Mouse (Mus musculus) ovary, postnatal 10 days (tissue): ENCODE results near the gene Spaca3.

ENCODE experiments used
- DNase-seq: peaks from one replicate; pipeline ENCODE4 v3.0.0; 2022; ENCODE audit warnings: low spot score

The Spaca3 gene

DNA sequence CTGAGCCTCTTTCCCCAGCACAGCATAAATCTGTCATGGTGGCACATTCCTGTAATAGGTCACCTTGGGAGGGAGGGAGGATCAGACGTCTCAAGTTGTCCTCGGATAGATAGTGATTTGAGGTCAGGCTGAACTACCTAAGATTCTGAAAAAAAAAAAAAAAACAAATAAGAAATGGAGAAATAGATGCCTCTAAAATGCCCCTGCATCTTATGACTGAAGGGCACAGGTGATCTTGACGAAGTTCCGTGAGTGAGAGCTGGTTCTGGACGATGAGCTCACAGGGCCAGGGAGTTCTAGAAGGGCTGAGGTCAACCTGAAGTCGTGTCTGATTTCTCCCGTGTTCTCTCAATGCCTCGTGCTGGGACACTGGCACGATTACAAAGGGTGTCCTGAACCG is at the start of gene Spaca3:
Gene Spaca3, plus strand, starts transcription at position 301 of the 400 bp plus-strand sequence.
- DNase-seq, result no peak

DNA sequence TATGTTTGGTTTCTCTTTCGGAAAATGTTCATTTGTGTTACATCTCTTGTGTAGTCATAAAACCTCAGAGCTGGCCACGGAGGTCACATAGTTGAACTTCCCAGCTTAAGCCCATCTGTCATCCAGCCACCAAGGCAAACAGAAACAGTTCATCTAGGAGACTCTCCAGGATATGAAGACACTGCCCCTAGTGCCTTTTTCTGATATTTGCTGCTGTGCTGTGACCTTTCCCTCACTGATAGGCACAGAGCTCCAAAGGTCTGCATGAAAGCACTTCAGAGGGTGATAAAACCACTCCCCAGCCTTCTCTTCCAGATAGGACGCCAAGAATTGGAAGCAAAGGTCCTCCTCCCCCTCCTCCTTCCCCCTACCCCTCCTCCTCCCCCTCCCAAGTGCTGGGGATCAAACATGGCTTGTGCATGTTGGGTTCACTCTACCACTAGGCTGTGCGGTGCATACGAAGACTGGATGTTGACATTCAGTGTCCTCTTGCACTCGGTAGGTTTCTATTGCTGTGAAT is 49.6 kb upstream of the Spaca3 start:
- no peak for DNase-seq

DNA sequence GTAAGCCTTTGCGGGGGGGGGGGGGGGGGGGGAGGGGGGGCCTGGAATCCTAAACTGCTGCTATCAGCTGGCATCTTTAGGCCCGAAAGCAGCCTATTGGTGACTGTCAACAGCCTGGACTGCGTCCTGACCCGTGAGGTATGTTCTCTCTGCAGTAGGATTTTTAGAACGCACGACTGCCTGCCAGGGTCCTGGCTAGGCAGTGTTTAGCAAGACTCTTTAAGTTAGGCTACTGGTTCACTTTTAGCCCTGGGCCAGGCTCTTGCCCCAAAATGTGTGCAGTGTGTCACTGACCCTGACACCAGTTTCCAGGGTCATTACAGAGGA is 48.5 kb upstream of the Spaca3 start:
- DNase-seq, result no peak

DNA sequence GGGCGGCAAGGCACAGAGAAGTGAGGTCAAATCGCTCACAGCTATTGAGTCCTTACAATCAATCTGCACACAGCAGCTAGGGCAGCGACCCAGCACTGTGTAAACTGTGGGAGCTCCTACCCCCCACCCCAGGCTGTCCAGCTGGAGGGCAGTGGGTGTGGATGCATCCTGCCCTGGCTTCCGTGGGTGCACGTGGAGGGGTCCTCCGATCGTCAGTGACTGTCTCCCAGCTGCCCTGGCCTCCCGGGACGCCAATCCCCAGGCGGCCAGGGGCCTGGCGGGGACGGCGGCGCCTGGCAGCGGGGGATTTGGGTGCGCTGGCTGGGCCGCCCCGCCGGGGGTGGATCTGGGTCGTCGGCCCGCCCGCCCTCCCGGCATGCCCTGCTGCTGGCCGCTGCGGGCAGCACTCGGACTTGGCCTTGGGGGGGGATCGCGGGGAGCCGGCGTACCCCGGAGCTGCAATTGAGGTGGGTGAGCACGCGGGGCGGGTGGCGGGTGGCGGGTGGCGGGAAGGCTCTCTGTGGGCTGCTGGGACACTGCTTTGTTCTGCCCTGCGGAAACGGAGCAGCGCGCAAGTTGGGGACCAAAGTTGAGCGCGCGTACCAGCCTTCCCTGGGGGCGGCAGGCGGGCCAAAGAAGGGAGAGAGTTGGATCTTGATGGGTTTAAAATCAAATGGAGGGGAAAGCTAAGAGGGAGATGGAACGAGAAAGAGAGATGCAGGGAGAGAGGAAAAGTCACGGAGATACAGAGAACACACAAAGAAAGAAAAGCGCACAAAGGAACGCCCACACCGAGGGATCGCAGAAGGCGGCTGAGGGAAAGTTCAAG is 48.0 kb upstream of the Spaca3 start, which contains the start of gene Tmem98:
Gene Tmem98, plus strand, starts transcription at position 183 of the 829 bp plus-strand sequence.
- peak; percentile 22 for DNase-seq

DNA sequence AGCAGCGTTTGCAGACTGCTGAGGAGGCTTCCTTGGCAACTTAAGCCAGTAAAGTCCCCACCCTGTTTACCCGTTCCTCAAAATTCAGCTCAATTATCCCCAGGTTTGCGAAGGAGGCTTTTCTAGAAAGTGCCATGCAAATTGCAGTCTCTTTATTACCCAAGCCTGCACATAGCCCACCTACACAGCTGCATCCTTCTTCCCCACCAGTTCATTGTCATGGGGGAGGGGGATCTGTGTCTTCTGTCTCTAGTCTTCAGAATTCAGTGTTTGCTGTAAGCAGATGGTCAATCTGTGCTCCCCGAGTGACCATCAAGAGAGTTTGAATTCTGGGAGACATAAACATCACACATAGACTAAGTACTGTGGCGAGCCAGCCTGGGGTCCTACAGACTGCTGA is 47.0 kb upstream of the Spaca3 start:
- no peak for DNase-seq

DNA sequence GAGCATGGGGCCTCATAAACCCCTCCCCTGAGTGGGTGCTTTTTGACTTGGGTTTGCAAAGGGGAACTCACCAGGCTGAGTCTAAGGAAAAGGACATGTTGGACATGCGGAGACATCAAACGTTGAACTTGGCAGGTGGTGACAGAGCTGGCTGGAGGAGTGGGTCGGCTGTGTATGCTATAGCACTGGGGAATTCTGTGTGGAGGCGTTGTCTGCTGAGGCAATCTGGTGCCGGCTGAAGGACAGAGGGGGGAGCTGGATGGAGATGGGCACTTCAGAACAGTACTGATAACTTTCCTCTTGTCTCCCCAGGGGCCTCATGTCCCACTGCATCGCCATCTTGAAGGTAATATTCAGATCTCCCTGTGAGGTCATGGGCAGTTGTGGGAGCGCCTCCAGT is 42.8 kb upstream of the Spaca3 start:
- no peak for DNase-seq

DNA sequence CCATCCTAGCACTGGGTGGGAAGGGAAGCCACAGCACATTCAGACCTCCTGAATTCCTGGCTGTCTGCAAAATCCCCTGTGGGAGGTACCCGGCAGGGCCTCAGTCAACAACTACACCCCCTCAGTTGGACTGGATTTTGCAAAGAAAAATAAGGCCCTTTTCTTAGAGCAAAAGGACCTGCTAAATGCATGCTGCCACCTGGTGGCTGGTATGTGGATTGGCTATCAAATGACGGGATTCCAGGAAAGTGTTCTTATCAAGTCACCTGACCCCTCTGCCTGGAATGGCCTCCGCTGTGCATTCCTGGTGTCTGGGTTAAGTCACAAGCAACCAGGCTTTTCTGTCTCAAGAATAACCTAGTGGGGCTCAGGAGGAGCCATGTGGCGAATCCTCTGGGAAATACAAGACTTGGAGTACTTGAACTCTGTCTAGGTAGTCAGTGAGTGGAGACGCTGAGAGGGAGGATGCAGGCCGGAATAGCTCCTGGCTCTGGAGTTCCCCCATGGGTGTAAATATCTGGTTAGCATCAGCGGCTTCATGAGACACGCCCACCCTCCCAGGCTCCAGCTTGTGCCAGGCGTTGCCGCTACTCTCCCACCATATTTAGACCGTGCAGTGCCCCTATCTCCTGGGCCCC is 40.0 kb upstream of the Spaca3 start:
- DNase-seq, result peak; percentile 29

DNA sequence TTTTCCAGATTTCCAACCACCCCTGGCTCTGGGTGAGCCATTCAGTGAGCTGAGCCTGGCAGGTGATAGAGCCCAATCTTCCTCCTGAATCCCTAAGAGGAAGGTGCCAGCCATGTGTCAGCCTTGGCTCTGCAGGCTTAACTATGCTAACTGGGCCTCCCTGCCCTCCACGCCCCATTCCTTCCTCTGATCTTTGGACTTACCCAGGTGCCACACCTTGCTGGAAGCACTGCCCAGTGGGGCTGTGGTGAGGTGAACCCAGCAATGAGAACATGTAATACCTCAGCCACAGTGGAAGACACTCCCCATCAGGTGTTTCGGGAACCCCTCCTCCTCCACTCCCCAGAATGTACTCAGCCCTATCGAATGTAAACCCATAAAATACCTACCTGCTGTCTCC is 38.1 kb upstream of the Spaca3 start:
- DNase-seq, result no peak

DNA sequence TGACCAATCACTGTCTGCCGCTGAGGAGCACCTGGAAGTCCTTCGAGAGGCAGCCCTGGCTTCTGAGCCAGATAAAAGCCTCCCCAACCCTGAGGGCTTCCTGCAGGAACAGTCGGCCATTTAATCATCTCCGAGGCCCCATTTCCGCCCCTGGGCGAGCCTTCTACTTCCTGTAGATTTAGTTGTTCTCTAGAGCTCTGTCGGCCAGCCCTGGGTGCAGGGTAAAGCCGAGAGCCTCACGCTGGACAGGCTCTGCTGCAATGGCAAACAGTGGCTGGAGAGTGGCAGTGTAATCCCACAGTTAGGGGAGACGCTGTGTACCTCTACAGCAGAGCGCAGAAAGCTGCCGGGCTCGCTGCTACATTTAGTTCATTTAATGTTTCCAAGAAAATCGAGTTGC is 36.9 kb upstream of the Spaca3 start:
- no peak for DNase-seq

DNA sequence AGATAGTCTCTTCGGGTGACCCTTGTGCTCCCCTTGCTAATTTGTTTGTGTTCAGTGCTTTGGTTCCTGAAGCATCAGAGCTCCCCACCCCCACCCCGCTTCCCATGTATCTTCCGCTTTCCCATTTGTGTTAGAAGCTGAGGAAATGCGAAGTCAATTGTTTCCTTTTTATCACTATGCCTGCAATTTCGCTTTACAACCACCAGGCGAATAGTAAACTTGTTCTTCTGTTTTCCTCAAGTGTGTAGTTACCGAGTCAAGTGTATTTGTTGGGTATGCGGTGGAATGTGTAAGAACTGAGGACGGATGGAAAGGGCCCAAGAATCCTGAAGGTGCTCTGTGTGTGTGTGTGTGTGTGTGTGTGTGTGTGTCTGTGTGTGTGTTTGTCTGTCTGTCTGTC is 36.4 kb upstream of the Spaca3 start:
- DNase-seq, result no peak

DNA sequence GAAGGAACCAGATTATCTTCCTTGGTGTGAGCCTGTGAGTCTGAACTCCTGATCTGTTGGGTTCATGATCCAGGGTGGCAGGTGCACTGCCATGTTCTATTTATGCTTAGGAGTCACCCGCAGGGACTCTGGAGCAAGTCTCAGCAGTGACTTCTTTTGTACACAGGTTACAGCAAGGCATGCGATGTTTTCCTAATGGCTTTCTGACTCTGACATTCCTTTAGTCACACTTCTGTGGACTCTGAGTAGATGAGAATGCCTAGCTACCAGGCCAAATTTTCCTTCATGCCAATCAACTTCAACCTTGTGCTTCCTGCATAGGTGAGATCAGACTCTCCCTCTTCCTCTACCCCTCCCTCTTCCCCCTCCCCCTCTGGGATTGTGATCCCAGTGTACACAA is 22.8 kb upstream of the Spaca3 start:
- no peak for DNase-seq

DNA sequence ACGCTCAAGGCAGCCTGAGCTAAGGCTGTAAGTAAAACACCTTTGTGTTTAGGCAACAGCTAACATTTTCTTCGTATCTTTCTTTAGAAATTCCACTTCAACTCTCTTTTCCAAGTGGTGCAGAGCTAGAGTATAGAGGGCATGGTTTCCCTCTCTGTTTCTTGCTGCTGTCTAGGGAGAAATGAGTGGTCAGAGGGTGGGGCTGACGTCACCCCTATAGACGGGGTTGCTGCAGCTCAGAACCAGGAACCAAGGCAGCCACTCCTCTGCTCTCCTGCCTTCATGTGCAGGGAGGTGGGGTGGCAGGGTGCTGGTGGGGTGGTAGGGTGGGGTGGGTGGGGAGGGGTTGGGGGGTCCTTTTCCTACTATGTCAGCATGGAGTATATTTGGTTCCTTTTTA is 22.3 kb upstream of the Spaca3 start:
- no peak for DNase-seq

DNA sequence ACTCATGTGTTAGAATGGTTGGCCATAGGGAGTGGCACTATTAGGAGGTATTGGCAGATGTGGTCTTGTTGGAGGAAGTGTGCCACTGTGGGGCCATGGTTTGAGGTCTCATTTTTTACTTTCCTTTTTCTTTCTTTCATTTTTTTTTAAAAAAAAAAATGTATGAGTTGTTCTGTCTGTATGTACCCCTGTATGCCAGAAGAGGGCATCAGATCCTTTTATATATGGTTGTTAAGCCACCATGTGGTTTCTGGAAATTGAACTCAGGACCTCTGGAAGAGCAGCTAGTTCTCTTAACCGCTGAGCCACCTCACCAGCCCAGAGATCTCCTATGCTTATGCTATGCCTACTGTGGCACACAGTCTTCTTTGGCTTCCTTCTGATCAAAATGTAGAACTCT is 19.4 kb upstream of the Spaca3 start:
- no peak for DNase-seq

DNA sequence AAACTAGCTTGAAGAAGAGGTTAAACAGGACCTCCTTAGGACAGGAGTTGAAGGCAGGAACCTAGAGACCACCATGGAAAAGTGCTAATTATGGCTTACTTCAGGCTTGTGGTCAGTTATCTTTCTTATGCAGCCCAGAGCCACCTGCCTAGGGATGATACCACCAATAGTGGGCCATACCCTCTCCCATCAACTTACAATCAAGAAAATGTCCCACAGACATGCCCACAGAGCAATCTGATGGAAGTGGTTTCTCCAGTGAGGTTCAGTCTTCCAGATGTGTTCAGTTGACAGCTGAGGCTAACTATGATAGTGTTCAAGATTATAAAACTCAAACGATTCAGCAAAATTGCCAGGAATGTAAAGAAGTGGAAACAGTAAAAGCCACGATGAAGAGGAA is 14.7 kb upstream of the Spaca3 start:
- DNase-seq, result no peak

DNA sequence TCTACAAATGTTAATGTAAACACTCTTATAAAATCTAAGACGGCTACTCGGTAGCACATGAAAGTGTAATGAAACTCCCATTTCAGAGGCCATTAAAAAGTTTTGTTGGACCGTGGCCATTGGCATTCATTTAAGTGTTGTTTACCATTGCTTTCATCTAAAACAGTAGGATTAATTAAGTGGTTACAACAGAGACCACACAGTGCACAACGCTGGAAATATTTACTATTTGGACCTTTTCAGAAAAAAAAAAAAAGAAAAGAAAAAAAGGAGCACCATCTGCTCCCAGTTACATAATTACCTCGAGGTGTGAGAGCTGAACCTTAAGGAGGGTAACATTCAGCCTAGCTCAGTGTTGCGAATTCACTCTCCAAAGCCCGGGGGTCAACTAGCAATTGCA is 12.7 kb upstream of the Spaca3 start:
- no peak for DNase-seq

DNA sequence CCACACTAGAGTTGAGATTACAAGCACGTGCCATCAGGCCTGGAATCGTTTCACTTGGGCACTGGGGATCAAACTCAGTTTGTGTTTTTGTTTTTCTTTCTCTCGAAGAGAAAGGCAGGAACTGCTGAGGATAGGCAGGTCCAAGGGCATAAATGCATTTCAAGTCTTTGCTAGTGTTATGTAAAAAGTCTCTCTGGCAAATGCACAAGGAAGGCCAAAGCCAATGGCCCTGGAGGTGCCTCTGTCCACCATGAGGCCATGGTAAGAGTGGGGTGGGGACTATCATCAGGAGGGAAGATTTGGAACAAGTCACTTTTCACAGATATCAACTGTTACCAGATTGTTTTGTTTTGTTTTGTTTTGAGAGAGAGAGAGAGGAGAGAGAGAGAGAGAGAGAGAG is 12.1 kb upstream of the Spaca3 start:
- DNase-seq, result no peak

DNA sequence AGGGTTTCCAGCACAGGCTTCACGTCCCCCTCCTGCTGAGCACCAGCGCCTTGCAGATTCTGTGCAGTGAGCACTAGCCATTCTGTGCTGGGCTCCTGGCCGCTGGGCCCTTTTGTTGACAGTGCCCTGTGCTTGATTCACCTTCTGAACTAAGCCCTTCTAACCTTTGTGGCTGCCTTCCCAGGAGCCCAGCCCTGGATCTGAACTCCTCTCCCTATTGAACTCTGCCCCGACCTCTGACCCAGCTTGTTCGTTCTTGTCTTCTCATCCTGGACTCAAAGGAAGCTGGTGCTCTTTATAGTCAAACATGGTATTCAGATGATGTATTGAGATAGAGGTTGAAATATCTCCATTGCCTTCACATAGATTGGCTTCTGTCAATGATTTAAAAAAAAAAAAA is 10.0 kb upstream of the Spaca3 start:
- DNase-seq, result no peak

DNA sequence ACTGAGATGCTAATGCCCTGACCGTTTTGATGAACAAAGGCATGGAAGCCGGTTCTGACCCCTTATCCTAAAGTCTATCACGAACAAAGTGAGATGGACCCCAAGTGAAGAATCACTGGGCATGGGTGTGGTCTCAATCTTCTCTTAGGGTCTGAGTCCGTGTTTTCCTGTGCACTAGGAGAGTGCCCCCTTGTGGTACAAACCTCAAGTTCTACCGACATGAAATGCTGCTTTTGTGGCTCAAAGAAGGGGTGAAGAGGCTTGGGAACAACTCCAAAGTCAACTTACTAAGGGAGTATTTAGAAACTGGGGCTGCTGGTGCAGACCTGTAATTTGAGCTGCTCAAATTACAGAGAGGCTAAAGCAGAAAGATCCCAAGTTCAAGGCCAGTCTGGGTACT is 6.3 kb upstream of the Spaca3 start:
- no peak for DNase-seq

DNA sequence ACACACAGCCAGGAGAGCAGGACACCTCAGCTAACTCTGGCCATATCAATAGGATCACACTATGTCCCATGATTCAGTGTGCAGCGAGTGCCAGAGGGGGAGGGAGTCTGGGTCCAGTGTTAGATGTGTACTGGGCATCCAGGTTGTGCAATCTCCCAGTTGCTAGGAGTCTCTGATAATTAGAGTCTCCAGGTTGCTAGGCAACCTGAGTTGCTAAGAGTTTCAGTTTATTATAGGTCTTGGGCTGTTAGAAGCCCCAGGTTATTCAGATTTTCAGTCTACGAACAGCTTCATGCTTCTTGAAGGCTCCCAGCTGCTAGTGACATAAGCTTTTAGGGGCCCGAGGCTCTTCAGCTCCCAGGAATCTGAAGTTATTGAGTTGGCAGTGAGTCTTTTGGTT is 5.2 kb upstream of the Spaca3 start:
- no peak for DNase-seq

DNA sequence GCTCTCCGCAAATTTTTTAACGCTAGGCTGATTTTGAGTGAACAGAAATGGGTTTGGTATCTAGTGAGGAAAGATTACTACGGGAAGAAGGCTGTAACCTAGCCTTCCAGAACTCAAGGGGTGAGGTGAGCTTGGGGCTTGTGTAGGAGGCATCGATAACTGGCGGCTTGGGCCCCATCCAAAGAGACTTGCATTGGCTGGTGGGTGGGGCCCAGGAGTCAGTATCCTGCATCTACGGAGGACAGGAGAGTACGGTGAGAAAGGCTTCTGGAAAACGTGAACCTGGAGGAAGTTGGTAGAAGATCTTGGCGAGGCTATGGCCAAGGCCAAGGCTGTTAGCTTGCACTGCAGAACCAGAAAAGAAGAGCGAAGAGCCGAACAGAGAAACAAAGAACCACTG is 3.7 kb upstream of the Spaca3 start:
- no peak for DNase-seq

DNA sequence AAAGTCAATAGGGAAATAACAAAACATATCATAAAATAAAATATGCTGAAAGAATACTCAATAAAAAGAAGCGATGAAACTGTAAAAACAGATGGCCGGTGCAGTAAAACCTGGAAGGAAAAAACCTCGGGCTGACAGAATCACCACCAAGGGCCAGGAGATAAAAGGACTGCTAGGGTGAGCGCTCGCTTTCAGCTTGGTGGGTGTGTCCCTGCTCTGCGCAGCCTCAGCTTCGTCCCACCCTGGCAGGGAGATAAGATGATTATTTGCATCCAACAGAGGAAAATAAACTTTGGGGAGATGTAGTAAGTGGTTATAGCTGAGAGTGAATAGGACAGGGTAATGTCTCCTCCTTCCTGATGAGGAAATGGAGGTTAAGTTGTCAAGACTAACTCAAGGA is 3.3 kb upstream of the Spaca3 start:
- no peak for DNase-seq

DNA sequence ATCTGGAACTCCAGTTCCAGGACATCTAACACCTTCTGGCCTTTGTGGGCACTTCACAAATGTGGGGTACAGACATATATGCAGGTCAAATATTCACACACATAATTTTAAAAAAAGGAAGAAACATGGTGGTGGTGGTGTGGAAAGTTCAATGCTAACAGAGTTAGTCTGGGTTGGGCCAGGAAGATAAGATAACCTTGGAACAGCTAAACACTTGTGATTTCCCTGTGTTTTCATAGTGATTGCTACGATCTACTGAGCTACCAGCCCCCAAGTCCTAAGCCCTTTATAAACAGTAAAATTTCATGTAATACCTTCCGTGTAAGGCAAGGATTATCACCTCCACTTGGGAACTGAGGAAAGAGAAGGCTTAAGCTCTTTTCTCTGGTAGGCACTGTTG is 1.3 kb upstream of the Spaca3 start:
- DNase-seq, result no peak

DNA sequence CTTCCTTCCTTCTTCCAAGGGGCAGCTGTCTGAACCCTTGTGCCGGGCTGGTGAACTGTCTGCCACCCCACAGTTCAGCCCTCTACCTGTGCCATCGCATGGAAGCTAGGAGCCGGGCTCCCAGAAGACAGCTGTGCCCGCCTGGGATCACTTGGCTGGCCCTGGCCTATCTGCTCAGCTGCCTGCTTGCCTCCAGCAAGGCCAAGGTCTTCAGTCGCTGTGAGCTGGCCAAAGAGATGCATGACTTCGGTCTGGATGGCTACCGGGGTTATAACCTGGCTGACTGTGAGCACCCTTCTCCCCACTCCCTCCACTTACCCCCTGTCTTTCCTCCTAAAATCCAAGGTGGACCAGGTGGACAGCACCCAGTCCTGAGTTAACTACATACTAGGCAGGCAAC is 4.8 kb downstream of the Spaca3 start:
- no peak for DNase-seq

DNA sequence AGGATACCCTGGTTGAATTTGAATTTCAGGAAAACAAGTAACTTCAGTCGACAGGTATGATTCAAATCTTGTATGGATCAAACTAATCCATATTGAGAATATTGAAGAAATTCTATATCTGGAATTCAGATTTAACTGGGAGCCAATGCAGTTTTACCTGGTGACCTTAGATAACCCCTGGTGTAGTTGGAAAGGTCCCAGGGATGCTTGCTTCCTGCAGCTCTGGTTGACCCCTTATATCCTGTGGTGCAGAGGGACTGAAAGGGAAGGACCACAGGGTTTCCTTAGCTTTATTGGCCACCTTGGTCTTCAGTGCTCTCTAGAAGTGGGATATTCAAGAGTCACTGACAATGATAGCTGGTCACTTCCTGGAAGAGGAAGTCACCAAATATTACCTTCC is 9.9 kb downstream of the Spaca3 start:
- DNase-seq, result no peak
